Mouse (Mus musculus): ENCODE results near the gene C5ar1.
A peak's percentile ranks its signal among the peaks of the same experiment; 100 is the strongest.
"Not testable (repeated sequence)": the region's sequence is repeated elsewhere in the genome, so short reads cannot be mapped to it uniquely, and the experiment has no call there.

Gene C5ar1

DNA sequence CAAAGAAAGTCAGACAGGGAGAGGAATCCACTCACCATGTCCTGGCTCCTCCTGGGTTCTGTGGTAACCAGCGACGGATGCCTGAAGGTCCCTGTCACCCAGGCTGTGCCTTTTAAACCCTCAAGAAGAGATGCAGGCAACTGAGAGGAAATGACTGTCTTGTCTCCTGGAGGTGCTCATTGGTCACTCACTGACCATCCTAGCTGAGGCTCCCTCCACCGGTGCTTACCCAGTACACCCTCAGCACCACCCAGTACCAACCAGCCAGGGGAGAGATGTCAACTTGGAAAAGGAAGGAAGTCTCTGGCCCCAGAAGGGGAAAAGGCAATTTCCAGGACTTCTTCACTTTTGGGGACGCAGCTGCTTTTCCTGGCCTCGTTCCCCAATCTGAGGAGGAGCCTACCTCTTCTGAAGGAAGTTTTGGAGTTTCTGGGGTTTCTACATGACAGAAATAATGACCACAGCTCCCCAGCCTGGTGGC is at the start of gene C5ar1:
Gene C5ar1 (minus strand): TSS at position 431 of the 481 bp plus-strand sequence.
- DNase-seq (ENCODE audit: low read depth, low spot score), result no peak

GRCm38 (mm10) chr7:16308555-16309317 is 49.4 kb upstream of the C5ar1 start:
- DNase-seq (ENCODE audit: low read depth, low spot score), result peak; percentile 63

GRCm38 (mm10) chr7:16308093-16308492 is 48.8 kb upstream of the C5ar1 start, which contains the start of gene Bbc3:
Gene Bbc3, plus strand, starts transcription at chr7:16308393.
- not testable (repeated sequence) for DNase-seq (ENCODE audit: low read depth, low spot score)

DNA sequence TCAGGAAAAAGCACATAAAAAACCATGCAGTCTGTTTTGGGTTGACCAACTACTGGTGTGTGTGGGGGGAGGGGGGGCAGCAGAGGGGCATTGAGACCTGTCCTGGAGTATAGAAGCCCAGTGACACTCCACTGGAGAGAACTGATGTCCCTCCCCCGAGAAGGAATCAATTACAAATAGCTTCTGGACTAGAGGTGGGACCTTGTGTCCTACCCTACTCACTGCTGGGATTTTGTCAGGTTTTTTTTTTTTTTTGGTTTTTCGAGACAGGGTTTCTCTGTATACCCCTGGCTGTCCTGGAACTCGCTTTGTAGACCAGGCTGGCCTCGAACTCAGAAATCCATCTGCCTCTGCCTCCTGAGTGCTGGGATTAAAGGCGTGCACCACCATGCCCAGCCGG is 47.8 kb upstream of the C5ar1 start:
- DNase-seq (ENCODE audit: low read depth, low spot score), result not testable (repeated sequence)

- peak; percentile 74 for DNase-seq (ENCODE audit: low read depth, low spot score)
Measured at GRCm38 (mm10) chr7:16299419-16300035, 40.2 kb upstream of the C5ar1 start.

DNA sequence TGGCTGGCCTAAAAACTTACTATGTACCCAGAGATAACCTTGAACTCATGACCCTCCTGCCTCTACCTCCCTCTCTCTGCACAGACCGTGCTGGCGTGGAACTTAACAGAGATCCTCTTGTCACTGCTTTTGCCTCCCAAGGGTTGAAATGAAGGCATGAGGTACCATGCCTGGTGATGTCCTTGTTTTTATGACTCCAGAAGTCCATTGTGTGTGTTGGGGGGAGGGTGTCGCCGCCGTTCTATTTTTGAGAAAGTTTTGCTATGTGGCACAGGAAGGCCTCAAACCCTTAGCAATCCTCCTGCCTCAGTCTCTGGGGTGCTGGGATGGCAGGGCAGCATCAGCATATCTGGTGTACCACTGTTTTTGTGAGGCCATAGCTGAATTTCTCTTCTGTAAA is 39.6 kb upstream of the C5ar1 start:
- no peak for DNase-seq (ENCODE audit: low read depth, low spot score)

DNA sequence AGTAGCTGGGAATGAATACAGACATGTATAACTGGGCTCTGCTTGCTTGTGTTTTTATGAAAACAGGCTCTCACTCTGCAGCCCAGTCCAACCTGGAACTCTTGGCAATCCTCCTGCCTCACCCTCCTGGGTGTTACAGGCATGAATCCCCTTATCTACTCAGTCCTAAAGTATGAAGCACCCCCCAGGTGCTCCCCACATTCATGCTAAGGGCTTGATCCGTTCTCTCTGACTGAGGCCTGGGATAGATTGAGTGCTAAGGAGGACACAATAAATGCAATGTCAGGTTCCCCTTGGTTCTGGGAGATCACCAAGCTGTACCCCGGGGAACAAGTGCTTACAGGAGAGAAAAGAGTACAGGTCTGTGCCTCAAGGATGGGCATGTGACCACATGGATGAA is 38.3 kb upstream of the C5ar1 start:
- no peak for DNase-seq (ENCODE audit: low read depth, low spot score)

DNA sequence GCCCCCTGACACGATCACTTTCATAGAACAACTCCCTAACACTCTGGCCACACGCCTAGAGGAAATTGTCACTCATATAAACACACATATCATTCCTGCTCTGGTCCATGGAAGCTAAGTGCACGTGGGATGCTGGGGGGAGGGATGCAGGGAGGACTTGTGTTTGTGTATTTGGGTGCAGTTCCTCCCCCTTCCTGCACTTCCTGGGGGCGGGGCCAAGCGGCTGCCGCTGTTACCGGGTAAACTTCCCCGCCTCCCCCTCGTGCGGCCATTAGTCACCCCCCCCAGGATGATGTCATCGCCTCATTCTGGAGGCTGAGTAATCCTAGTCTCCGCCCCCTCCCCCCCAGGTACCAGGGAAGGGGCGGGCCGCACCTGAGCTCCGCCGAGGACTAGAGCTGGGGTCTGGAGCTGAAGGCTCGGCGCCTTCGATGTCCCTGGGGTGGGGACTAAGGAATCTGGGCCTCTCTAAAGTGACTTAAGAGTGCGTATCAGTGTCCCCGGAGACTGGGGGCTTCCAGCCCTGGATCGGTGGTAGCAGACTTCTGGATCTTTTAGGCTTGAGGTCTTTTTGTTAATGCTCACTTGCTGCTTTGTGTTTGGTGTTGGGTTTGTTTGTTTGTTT is 37.5 kb upstream of the C5ar1 start:
- peak; percentile 96 for DNase-seq (ENCODE audit: low read depth, low spot score)

DNA sequence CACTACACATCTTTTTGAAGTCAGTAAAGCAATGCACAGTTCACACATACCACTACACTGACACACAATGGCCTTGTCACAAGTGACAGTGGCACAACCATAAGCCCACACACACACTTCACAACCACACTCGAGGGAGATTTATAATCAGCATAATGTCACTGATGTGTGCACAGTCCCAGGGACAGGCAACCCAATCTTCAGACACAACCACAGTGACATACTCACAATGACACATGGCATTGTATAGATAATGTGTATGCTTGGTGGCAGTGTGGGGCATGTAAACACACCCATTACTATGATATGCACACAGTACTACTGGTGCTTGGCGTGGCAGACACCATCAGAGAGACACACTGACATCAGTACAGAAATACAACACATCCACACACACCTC is 36.8 kb upstream of the C5ar1 start:
- no peak for DNase-seq (ENCODE audit: low read depth, low spot score)

DNA sequence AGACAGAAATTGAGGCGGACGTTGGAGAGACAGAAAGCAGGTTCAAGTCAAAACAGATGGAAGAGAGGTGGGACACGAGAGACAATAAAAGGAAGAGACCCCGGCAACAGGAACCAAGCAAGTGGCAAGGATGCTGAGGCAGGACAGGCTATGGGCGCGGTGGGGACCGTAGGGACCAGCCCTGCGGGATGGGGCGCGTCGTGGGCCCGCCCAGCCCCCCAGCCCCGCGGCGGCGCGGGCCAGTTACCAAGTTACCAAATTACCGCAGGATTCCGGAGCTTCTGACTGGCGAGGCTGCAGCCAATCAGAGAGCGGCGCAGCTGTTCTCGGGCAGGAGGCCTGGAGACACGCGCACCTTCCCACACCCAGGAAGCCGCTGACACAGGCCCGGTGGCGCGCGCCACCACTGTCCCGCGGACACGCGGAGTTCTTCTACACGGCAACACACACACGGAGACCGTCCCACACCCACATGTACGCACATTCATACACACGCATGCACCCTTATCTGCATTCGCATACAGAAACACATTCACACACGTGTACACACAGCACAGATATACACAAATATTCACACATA is 36.1 kb upstream of the C5ar1 start:
- DNase-seq (ENCODE audit: low read depth, low spot score), result peak; percentile 89

DNA sequence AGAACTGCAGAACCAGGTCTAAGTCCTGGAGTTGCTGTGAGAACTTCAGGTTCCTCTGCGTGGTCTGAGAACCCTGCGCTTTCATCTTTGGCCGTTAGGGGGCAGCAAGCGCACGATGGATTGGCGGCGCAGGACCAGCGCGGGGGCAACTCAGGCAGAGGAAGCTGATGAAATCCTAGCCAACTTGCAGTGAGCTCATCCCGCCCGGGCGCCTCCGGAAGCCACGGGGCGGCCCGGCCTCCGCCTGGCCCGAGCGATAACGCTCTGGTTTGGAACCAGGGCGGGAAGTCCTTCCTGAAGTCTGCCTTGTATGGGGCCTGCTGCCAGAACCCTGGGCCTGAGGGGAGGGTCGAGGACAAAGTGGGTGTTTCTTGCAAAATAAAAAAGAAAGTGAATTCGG is 35.5 kb upstream of the C5ar1 start:
- peak; percentile 90 for DNase-seq (ENCODE audit: low read depth, low spot score)

DNA sequence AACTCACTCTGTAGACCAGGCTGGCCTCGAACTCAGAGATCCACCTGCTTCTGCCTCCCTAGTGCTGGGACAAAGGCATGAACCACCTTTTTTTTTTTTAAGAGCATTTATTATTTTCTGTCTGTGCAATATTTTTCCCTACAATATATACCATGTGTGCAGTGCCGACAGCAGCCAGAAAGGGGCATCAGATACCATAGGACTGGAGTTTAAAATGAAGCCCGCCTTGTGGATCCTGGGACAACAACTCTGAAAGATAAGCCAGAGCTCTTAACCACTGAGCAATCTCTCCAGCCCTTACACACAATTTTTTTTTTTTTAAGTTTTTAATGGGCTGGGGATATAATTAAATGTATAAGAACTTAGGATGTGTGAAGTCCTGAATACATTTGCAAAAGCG is 35.0 kb upstream of the C5ar1 start:
- peak; percentile 42 for DNase-seq (ENCODE audit: low read depth, low spot score)

- no peak for DNase-seq (ENCODE audit: low read depth, low spot score)
Measured at GRCm38 (mm10) chr7:16287791-16288190, 28.5 kb upstream of the C5ar1 start.

DNA sequence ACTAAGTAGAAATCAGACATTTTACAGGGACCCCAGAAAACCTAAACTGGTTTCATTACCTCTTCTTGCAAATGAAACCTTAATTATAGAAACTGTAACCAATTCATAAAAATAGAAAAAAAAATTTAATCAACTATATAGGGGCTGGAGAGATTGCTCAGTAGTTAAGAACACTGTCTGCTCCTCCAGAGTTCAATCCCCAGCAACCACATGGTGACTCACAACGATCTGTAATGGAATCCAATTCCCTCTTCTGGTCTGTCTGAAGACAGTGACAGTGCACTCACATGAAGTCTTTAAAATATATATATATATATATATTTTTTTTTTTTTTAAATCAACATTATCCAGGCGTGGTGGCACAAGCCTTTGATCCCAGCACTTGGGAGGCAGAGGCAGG is 27.7 kb upstream of the C5ar1 start:
- DNase-seq (ENCODE audit: low read depth, low spot score), result no peak

DNA sequence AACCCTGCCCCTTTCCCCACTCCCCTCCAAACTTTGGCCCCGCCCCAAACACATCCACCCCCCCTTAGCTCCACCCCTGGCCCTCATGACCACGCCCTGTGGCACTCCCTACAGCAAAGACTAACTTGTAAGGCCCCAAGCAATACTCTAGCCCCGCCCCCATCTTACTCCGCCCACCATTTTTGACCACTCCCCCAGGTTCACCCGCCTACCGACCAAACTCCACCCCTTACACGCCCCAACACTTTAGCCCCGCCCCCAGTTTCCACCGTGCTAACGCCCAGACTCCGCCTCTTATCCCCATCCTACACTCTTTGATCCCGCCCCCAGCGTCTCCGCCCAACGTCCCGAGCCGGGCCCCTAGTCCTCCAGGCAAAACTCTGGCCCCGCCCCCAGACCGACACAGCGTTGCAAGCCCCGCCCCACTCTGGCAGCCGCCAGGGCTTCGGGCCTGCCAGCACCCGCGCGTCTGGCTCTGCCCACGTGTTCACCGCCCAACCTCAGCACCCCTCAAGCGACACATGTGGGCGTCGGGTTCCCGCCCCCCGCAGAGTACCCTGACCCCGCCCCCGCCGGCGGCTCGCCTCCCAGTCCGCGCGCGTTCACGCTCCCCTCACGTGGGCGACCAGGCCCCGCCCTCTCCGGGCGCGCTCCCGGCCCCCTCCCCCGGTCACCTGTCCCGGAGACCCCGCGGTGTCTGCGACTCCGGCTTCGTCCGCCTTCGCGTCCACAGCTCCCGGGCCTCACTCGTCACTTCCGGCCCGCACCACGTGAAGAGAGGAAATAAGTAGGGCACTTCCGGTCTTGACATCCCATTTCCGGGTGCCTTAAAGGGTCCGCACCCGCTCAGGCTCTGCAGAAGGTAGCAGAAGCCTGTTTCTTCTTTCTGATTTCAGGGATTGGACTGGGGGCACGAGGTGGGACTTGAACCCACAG is 27.0 kb upstream of the C5ar1 start, which contains the start of gene Ccdc9:
Gene Ccdc9 (minus strand): TSS at position 770 of the 936 bp plus-strand sequence.
- peak; percentile 98 for DNase-seq (ENCODE audit: low read depth, low spot score)

- peak; percentile 91 for DNase-seq (ENCODE audit: low read depth, low spot score)
Measured at GRCm38 (mm10) chr7:16285450-16286025, 26.2 kb upstream of the C5ar1 start.

GRCm38 (mm10) chr7:16284904-16285303 is 25.6 kb upstream of the C5ar1 start:
- DNase-seq (ENCODE audit: low read depth, low spot score), result no peak

- DNase-seq (ENCODE audit: low read depth, low spot score), result no peak
Measured at GRCm38 (mm10) chr7:16284001-16284400, 24.7 kb upstream of the C5ar1 start.

DNA sequence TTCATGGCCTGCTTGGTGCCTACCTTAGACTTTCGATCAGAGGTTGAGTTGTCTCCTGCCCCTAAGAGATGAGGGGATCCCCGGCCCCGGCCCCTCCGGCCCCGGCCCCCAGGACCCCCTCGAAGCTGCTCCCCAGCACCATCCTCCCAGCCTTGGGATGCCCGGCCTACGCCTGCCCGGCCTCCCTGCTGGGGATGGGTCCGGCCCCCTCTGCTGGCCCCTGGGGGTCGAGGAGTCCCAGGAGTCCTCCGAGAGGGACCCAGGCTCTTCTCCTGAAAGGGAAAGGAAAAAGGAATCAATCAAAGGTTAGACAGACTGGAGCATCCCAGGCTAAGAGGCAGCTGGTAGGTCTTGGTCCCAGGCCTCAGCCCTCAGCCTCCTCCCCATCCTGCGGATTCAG is 23.0 kb upstream of the C5ar1 start:
- DNase-seq (ENCODE audit: low read depth, low spot score), result no peak

DNA sequence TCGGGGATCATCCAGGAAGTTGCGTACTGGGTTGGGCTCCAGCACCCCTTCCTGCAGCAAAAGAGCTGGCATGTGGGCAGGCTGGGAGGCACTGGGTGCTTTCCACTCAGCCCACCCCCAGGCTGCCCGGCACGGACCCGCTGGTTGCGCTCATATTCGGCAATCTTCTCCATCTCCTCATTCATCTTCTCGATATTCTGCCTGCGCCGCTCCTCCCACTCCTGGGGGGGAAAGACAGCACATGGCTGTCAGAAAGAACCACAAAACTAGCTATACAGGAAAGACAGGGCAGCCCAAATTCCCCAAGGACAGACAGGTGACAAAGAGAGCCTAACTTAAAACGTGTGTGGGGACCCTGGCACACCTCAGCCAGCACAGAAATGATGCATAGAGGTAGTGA is 21.4 kb upstream of the C5ar1 start:
- no peak for DNase-seq (ENCODE audit: low read depth, low spot score)
